Mouse (Mus musculus): ENCODE measurements around the gene Lonp2.
A peak's percentile ranks its signal among the peaks of the same experiment; 100 is the strongest.

The Lonp2 gene

GRCm38 (mm10) chr8:86749842-86750241 lies 126.0 kb downstream of the Lonp2 start:
- DNase-seq (ENCODE audit: low spot score), result no peak

GRCm38 (mm10) chr8:86756948-86757733 lies 133.3 kb downstream of the Lonp2 start:
- DNase-seq (ENCODE audit: low spot score), result no peak

- DNase-seq (ENCODE audit: low spot score), result no peak
Measured at GRCm38 (mm10) chr8:86758651-86759050, 134.8 kb downstream of the Lonp2 start.

DNA sequence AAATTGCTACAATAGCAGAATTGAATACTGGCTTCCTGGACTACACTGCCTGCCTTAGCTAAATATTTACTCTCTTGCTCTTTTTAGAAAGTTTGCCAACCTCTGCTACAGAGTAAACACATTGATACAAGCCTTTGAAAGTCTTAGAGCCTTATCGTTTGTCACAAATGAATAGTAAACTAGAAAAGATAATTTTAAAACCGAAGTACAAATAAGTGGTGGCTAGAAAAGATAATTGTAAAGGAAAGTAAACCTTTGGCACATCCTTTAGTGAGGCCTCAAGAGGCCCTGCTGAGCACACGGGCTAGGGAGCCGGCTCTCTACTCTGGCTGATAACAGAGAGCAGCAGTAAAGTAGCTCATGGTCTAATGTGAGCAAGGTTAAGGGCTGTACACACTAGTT lies 135.2 kb downstream of the Lonp2 start:
- no peak for DNase-seq (ENCODE audit: low spot score)

- DNase-seq (ENCODE audit: low spot score), result no peak
Measured at GRCm38 (mm10) chr8:86760746-86761145, 136.9 kb downstream of the Lonp2 start.

DNA sequence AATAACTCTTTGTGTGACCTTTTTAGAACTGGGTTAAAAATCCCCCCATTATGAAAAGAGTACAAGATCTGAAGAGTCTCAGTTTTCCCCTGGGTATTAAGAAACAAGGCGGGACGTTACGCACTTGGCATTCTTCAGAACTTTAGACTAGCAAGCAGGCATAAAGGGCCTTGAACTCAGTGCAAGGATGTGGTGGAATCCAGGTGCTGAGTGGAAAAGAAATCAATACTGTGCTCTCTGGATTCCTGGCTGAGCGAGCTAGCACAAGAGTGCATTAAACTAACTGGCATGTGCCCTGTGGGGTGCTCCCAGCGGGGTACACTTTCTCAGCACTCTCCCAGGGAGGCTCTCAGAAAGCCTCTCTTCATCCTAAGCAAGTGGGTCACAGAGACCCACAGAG lies 139.0 kb downstream of the Lonp2 start:
- DNase-seq (ENCODE audit: low spot score), result no peak

DNA sequence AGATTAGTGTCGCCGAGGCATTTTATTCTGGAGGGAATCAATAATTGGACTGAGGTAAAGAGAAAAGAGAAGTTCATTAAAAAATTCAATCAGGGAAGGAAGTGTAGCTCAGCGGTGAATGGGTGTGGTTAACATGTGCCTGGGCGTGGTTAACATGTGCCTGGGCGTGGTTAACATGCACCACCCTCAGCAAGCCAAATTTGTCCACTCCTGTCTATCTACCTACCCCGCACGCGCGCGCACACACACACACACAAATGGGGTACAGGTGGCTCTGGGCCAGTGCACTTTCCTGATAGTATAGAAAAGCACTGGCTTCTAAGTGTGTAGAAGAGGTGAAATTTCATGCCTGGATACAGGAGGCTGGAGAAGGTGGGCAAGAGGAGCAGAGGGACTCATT lies 141.3 kb downstream of the Lonp2 start:
- DNase-seq (ENCODE audit: low spot score), result no peak

- no peak for DNase-seq (ENCODE audit: low spot score)
Measured at GRCm38 (mm10) chr8:86765669-86766068, 141.8 kb downstream of the Lonp2 start.

DNA sequence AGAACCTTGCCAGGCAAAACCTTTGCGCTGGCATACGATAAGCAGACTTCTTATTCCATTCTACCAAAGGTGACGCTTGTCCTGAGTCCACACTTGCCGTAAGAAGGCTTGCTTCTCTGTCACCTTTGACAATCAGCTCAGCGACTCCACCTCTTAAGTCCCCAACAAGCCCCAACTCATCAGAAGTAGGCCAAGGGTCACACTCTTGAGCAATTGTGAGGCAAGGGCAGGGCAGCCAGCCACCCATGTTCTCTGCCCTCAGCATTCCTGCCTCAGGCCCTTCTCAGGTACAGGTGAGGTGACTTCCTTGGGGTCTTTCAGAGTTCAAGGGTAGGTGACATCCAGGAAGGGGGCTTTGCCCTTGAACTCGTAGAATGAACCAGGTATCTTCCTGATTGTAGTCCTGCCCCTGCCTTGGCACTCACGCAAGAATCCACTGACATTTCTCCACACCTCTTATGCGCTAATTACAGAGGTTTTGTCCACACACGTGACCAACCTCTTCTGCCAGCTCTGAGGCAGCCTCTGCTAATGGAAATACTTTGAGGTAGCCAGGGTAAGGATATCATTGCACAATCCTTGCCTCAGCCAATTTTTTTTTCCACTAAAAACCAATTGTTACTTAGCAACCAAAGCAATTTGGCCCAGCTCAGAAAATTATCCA lies 142.8 kb downstream of the Lonp2 start:
- no peak for DNase-seq (ENCODE audit: low spot score)

GRCm38 (mm10) chr8:86768499-86768898 lies 144.7 kb downstream of the Lonp2 start:
- peak; percentile 49 for DNase-seq (ENCODE audit: low spot score)

DNA sequence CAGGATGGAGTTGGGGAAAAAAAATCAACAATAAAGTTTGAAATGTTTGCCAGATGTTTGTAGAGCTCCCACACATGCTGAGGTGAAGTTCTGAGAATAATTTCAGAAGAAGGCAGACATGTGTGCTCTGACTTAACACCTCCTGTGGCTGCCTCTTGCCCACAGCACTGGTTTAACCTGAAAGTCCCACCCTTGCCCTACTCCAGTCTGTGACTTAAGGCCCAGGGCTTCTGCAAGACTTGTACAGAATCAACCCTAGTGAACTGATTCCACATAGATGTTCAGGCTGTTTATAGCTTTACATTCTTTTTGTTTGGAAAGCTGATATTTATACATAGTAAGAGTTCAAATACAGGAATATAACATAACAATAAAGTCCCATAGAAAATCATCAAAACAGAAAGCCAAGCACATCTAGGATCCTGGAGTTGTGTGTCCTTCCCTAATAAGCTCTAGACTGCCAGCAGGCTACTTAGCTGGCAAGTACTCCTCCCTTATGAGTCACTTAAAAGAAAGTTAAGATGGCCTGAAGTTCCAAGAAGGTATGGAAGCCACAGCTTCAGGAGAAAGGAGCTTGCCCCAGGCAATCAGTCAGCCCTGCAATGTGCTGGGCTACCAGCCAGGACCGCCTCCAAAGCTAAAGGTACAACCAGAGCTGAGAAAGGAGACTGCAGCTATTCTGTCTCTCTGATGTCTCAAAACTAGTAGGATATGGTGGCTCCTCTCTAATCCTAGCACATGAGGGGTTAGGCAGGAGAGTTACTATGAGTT lies 146.3 kb downstream of the Lonp2 start:
- no peak for DNase-seq (ENCODE audit: low spot score)

Measured in testis, postnatal 10 days (tissue).